Mouse (Mus musculus): ENCODE data around the gene Fchsd2.

The Fchsd2 gene

DNA sequence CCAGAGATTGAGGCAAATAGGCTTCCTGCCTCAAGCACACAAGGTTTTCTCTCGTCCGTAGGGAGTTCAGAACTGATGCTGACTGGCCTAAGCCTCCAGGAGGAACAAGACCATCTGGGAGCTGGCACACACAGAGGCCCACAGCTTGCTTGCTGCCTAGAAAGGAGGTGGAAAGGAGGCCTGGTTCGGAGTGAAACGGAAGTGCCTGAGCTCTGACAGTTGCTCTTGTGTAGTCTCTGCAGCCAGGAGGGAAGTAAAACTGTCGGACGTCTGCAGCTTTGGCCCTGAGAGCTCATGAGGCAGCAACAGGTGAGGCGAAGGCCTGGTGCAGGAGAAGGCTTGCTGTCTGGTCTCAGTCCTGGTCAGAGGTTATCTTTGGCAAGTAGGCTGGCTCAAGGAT, at the start of gene Fchsd2:
TSS of gene Fchsd2 (plus strand) at position 246 of the 400 bp plus-strand sequence.
- DNase-seq = peak; percentile 62 to 65

DNA sequence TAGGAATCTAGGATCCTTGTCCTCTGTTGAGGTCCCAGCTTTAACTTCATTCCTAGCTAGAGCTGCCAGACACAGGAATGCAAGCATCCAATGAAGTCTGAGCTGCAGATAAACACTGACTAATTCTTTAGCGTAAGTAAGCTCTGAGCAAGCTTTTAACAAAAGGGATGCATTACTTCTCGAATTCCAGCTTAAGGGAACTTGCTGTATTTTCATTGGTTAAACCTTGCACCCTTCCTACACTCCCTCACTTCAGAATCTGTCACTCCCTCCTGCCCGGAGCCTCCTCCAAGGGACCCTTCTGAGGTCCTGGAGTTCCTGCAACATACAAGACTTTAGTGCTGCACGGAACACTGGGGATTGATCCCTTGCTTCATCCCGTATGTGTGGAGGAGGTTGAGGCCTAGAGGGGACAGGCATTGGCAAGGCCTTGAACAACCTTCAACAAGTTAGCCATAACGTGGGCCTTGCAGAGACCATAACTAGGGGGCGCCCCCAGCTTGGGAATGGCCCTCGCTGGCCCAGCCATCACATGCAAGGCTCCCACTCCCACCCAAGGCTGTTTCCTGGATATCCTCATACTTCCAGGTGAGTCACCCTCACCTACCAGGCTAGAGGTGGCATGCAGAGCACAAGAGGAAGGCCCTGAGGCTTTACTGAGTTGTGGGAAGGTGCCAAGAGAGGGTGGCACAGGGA, 48.7 kb upstream of the Fchsd2 start:
- no peak for DNase-seq

DNA sequence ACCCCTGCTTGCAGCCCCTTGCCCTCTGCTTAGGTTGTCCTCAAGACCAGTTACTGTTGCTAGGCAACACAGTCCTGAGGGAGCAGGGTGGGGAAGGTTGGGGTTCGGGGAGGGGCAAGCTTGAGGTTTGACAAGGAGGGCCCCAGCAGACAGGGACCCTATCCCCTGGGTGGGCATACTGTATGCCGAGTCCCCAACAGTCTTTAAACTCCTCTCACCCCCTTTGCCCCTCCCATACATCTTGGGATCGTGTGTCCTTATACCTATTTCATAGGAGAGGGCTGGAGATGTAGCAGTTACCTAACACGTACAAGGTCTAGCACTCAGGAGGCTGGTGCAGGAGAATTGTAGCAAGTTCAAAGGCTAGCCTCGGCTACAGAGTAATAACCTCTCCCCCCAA, 44.4 kb upstream of the Fchsd2 start:
- DNase-seq = no peak

DNA sequence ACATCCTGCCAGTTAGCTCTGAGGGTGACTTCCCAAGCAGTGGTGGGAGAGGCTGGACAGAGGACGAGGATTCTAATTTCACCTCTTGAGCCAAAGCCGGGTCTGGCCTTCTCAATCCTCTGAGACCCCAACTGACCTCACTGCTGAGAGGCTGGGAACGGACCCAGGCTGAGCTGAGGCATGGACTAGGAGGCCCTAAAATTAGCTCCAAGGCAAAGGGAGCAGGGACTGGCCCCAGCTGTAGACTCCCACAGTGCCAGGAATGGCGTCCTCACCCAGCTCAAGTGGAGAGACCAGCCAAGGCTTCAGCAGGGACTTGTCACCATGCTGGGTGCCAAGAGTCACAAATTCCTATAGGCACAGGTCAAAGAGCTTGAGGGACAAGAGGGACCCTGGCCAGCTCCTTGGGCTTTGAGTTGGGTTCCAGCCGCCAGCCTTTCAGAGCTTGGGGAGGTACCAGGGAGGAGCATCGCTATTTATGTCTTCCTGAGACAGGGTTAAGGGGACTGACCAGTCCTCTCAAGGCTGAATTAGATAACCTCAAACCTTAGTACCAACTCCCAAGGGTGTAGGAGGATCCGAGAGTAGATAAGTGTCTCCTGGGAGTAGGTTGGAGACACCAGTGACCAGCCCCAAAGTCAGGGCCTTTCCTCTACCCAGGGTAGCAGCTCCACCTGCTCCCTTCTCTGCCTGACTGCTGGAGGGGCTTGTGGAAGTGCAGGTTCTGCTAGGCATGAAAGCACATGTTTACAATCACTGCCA, 43.2 kb upstream of the Fchsd2 start:
- DNase-seq = no peak

DNA sequence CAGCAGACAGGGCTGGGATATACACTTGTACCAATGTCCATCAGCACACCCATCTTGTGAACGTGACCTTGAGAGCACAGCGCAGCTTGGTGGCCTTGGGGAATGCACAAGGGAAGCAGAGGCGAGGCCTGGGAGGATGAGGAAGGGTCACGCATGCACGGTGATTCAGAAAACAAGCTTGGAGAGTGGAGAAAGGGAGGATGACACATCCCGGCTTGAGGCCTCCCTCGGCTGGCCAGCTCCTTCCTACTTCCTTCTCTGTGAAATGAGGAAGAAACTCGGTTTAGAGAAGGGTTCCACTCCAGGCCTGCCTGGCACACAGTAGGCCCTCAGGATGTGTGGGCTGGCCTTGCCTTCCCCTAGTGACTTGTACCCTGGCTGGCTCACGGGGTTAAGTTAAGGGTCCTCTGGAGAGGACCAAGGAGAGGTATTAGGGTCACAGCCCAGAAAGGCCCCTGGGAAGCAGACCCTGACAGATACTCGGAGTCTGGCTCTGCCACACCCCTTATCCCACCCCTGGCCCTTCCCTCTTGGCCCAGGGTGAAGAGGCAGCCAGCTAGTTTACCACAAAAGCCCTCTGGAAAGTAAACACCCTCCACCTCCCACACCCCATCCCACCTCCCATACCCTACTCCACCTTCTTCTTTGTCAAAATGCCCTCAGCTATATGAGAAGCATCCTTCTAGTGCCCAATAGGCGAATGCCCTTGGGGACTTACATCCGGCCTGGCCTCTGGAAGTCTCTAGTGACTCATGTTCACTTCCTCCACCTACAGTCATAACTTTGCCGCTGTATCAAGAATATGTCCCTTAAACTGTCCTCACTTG, 41.7 kb upstream of the Fchsd2 start:
- DNase-seq = no peak

DNA sequence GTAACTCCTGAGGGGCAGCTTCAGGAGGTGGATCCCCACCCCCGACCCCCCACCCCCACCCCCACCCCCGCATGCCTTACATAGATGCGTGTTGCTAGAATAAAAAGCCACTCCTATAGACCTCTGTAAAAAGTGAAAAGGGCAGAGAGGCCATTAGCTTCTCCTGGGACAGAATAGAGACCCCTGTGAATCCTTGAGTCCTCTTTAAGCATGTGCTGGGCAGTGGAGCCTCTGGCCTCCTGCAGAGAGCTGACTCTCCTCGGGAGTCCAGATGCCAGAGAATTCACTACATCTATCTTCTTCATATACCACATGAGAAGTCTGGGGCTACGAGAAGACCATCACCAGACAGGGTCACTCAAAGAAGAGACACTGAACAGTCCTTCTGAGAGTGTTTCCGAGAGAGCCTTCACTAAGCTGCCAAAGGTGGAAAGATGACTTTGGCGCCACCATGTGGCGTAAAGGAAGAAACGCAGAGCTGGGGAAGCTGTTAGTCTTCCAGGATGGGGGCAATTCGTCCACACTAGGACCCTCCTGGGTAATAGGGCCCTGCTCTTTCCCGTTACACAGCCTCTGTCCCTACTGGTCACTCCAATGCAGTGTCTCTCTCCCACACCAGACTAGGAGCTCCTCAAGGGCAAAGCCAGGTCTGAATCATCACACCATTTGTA, 41.0 kb upstream of the Fchsd2 start:
- peak; percentile 46 to 49 for DNase-seq

DNA sequence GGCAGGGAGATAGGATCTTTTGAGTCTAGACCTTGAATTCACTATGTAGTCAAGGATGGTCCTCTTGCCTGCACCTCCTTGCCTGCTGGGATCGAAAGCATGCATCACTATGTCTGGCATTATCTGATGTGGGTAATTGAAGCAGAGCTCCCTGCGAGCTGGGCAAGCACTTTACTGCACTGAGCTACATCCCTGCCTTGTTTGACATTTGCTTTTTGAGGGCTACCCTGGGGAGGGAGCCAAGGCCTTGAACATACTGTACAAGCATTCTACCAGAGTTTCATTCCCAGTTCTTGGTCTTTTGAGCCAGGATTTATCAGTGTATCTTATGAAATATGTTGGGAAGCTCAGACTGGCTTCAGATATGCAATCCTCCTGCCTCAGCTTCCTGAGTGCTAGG, 39.5 kb upstream of the Fchsd2 start:
- DNase-seq = no peak

DNA sequence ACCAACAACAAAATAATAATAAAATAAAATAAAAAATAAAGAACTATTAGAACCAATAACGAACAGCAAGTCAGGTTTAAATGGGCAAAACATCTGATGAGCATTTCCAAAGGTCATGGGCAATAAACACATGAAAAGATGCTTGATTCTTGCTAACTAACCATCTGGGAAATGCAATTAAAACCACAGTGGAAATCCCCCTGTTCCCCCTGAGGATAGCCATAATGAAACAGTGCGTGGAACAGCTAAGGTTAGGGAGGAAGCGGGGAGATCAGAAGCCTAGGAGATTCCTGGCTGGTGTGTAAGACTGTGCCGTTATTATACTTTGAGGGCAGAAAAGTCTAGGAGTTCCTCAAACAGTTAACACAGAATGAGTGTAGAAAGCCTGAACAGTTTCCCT, 35.4 kb upstream of the Fchsd2 start:
- no peak for DNase-seq

DNA sequence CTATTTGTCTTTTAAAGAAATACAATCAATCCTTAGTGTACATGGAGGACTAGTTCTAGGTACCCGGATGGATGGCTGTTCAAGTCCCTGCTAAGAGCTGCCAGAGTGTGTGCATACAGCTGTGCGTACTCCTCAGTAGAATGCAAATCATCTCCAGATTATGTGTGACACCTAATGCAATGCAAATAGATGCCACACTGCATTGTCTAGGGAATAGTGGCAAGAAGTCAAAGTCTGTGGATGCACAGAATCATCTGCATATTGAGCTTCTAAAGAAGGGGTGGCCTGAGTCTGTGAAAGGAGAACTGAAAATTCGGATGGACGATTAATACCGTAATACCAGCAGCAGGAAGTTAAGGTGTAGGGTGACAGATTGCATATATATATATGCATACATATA, 33.5 kb upstream of the Fchsd2 start:
- DNase-seq = no peak

DNA sequence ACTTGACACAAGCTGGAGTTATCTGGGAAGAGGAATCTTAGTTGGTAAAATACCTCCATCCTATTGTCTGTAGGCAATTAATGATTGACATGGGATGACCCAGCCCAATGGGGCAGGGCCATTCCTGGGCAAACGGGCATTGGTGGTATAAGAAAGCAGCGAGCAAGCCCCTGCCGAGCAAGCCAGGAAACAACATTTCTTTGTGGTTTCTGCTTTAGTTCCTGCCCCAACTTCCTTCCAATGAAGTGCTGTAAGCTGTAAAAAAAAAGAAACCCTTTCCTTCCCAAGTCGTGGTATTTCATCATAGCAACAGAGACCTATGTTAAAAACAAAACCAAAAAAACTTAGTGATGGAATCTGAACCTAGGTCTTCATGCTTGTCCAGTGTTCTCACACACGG, 32.2 kb upstream of the Fchsd2 start:
- DNase-seq = peak; percentile 27 to 47

DNA sequence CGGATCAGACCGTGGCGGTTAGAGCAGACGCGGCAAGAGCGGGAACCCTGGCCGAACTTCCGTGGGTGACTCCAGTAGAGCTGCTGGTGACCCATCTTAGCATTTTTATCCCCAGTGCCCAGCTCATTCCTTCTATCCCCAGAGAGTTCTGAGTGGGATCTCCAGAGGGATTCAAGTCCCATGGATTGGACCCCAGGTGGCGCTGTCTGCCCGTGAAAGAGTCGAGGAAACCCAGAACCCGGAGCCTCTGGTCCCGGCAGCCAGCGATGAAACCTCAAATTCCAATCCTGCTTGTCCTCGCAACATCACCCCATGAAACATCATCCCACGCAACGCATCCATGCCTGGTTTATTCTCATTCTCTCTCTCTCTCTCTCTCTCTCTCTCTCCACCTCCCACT, 31.3 kb upstream of the Fchsd2 start:
- peak; percentile 69 to 80 for DNase-seq

DNA sequence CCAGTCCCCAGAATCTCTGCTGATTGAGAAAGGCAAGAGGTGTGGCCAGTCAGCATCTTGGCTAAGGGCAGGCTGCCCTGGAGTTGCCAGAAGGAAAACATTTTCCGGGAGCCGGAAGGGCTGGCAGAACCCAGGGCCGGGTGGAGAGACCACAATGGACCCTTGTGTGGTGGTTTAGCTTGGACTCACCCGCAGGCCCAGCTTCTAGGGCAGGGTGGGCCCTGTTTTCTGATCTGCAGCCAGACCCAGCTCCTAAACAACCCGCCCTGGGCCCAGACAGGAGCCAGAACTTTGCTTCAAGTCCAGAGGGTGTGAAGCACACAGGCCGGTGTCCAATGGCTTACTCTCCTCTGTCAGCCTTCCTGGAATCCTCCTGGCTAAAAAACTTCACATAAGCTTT, 30.4 kb upstream of the Fchsd2 start:
- no peak for DNase-seq

DNA sequence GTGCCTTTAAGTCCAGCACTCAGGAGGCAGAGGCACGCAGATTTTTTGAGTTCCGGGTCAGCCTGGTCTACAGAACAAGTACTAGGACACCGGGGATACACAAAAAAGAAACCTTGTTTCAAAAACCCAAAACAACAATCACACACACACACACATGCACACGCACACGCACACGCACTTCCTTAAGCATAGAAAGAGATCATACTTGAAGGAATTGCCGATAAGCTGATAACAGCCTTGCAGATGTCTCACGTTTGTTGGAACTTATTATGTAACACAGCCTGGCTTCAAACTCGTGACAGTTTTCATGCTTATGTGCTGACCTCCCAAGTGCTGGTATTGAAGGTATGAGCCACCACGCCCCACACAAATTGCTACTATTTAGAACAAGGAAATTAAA, 29.1 kb upstream of the Fchsd2 start:
- no peak for DNase-seq

DNA sequence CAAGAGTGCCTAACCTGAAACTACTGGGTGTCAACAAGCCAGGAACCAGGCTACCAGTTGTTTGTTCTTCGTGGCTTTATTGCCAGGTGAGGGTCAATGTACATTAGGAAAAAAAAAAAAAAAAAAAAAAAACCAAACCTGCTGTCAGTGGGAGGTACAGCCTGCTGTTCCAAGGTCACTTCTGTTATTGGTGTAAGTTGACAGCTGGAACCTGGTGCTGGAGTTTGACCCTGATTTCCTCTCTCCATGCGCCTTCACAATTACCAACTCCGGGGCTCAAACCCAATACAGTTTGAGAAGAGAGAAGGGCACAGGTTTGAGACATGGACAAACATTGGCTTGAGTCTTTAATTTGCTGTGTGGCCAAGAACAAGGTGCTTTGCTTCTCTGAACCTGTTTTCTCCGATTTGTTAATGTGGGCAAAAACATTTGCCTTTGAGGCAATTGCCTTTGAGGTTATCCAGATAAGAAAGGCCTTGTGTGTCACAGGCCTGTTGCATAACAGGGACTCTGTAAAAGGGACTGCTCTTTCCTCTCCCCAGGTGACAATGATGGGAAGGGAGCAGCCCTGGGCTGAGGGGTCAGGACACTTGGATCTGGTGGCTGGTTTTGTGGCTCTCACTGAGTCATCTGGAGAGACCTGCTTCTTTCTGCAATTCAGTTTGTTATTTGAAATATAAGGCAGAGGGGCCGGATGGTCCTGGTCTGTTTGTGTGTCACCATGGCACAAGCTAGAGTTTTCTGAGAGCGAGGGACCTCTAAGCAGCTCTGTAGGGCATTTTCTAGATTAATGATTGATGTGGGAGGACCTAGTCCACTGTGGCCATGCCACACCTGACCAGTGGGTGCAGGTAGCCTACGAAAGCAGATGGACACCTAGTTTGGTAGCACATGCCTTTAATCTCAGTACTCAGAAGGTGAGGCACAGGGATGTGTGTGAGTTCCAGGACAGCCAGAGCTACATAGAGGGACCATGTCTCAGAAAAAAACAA, 27.7 kb upstream of the Fchsd2 start:
- DNase-seq = no peak

DNA sequence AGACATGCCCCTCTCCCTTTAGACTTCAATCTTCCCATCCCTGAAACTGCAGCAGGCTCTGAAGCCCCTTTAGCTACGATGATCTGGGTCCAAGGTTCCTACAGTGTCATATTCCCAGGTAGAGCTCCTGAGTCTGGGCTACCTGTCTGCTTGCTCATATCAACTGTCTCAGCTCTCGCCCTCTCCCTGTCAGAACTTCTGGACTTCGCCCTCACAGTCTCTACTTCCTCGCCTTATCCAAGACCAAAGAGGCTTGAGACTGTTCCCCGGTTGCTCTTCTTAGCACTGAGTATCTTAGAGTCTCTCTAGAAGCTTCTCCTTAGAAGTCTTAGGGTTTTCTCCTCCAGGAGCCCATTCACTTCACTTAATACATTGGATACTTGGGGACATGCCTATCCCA, 26.7 kb upstream of the Fchsd2 start:
- DNase-seq = no peak

DNA sequence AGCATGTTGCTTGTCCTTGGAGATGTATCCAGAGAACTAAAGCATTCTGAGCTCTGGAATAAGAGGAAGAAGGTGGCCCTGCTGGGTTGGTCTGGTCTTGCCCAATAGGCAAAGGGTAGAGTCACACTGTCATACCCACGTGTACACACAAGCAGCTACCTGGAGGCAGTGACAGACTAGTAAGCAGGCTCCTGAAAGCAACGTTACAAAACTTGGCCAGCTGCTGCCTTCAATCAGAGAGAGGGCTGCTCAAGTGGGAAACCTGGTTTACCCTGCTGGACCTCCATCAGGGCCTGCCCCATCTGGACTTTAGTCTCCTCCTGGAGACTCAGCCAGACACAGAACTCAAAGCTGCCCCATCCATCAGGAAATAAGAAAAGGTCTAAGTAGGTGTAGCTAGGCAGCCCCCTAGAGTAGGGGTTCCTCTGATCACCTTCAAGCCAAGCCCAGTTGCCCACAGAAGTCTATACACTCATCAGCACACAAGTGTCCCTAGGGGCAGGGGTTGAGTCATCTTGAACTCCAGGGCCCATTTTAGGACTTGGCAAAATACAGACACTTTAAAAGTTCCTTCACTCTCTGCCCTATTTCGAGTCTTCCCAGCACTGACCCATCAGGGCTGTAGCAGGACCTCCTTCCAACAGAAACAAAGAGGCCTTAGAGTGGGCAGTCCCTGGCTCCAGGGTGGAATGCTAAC, 25.9 kb upstream of the Fchsd2 start:
- DNase-seq = no peak

DNA sequence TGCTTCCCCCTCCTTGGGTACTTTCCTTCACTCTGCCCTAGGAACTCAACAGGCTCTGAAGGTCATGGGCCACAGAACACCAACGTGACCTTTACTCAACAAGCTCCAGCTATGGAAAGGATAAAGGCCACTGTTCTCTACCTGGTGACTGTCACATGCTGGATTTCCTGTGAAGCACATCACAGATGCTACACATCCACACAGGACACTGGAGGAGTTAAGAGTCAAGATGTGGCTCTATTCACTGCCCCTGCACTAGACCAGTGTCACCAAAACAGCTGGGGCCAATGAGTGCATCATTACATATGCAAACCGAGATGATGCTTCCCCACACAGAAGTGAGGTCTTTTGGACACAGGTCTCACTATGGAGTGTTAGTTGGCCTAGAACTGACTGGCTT, 25.1 kb upstream of the Fchsd2 start:
- DNase-seq = no peak

DNA sequence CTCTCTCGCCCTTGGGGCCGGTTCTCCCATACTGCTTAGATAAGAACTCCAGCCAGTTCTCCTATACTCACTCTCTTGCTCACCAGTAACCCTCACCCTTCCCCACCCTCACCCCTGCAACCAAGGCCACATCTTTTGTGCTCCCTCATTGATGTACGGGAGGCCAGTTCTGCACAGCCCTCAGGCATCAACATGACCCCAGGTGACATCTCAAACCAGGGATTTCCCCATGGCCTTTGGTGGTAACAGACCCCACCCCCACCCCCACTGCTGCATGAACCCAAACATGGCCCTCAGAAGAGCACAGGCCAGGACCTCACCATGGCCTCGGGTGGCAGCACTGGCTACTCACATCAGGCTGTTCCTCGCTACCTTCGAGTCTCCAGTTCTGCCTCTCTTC, 23.4 kb upstream of the Fchsd2 start:
- DNase-seq = no peak

DNA sequence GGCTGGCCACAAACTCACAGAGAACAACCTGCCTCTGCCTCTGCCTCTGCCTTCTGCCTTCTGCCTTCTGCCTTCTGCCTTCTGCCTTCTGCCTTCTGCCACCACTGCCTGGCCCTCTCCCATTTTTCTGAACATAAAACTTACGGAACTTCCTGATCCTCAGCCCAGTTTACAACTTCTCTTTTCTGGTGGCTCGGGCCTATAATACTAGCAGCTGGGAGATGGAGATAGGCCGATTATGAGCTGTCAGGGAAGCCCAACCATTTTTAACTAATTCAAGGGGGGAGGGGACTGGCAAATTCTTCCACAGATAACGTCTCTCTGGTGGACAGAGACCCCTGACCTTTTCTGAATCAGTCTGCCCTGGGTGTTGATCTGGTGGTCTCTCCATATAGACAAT, 22.3 kb upstream of the Fchsd2 start:
- DNase-seq = no peak

DNA sequence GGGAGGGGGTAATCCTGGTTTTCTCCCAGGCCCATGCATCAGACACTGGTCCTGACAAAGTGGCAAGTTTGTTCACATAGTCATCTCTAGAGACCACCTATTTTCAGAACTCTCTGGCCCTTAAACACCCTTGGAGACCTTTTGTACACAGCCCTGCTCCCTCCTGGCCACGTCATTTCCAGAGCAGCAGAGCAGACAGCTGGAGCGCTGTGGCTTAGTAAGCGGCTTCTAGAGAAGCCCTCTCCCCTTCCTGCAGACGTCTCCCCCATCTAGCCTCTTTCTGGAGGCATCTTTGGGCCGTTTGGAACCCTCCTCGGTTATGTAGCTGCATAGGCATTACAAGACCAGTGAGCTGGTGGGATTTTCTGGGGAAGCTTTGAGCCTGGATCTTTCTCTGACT, 21.6 kb upstream of the Fchsd2 start:
- peak in 1 of 2 experiments; percentile 37 for DNase-seq

DNA sequence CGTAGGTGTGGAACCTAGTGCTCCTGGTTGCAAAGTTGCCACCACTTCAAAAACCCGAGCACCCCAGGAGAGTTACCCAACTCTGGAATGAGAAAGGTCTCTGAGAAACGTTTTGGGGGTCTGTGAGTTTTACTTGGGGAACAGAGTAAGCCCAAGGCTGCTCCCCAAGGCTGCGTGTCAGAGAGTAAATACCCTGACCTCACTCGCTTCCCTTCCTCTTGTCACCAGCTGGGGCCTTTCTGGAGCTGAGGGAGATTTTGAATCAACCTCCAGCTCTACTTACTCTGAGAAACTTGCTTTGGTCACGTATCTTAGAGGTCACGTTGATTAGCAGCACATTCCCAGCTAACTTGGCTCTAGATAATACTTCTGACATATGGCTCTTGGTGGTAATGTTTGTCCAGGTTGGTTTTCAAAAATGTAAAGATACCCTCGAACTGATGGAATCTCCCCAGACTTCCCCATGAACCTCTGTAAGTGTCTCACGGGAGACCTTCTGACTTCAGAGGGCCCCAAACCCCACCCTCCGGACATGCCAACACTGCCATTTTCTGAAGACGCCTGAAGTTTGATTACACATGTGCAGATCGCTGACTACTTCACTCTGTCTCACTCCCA, 20.4 kb upstream of the Fchsd2 start:
- no peak for DNase-seq
